Mouse (Mus musculus): ENCODE data around the gene Prss43. TPM values are rescaled to one million over a fixed set of nuclear protein-coding genes. Genes with fewer than 3 reads are reported as not detected.
A peak's percentile ranks its signal among the peaks of the same experiment; 100 is the strongest.

The Prss43 gene
- polyA plus RNA-seq, 1 experiment from 2014 or later, result not detected

DNA sequence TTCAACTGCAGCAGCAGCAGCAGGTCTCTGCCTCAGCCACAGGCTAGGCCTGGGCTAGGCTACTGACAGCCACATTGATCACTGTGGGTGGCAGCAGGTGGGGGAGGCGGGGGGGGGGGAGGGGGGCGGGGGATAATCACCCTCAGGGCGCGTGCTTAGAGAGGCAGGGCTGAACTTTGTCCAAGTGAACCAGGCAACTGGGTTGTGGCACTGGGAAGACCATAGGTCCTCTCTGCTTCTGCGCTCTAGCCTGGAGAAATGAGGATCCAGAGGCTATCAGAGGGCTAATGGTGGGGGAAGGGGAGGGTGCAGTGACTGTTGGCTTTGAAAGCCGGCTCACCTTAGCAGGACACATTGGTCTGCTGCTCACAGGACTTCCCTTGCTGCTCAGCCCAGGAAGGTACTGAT lies 48.8 kb downstream of the Prss43 start:
- Histone ChIP-seq H3K9ac (ENCODE audit: low read depth, low read length) (no peak overlapping the region), H3K4me1 (ENCODE audit: control insufficient read depth, insufficient read depth, low read length) (peaks cover 8% of the 10 kb centered on the region; the same call in 1 of the 2 replicates), H3K27ac (ENCODE audit: low read depth, low read length) (no peak overlapping the region), H3K27me3 (ENCODE audit: control insufficient read depth, insufficient read depth, low read length) (peaks cover 46% of the 10 kb centered on the region), H3K4me3 (ENCODE audit: low read depth, low read length) (no peak overlapping the region), H3K36me3 (ENCODE audit: control insufficient read depth, insufficient read depth, low read length) (no peaks in the 10 kb centered on the region), H3K9me3 (replicated peaks; ENCODE audit: control insufficient read depth, low read length) (no peaks in the 10 kb centered on the region), H3K4me2 (no peak overlapping the region)
- WGBS (ENCODE audit: insufficient replicate concordance), result 22% methylated on average over 4 of the region's 6 CpGs
- ATAC-seq (replicated peaks; ENCODE audit: insufficient number of reproducible peaks, low FRiP score, low TSS enrichment), result no peak

DNA sequence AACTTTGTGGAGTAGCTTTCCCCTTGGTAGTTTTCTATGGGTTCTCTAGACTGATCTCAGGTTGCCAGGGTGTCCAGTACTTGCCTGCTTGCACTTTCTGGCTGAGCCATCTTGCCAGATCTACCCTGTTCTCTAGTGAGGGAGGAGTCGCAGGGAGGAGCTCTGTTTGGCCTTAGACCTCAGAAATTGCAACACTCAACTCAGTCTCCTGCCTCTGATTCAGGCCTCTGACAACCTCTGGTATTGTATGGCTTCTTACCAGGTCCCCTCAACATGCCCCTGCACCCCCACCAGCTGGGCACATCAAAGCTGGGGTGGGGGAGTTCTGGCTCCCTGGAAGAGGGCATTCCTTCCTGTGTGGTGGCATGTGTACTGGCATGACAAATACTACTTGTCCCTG lies 50.9 kb downstream of the Prss43 start:
- ATAC-seq (replicated peaks; ENCODE audit: insufficient number of reproducible peaks, low FRiP score, low TSS enrichment), result no peak
- Histone ChIP-seq H3K4me2 (no peak overlapping the region), H3K27me3 (ENCODE audit: control insufficient read depth, insufficient read depth, low read length) (peaks cover 64% of the 10 kb centered on the region), H3K4me1 (ENCODE audit: control insufficient read depth, insufficient read depth, low read length) (peaks cover 11% of the 10 kb centered on the region; the same call in 1 of the 2 replicates), H3K36me3 (ENCODE audit: control insufficient read depth, insufficient read depth, low read length) (no peaks in the 10 kb centered on the region), H3K4me3 (ENCODE audit: low read depth, low read length) (no peak overlapping the region), H3K9me3 (replicated peaks; ENCODE audit: control insufficient read depth, low read length) (no peaks in the 10 kb centered on the region), H3K9ac (ENCODE audit: low read depth, low read length) (no peak overlapping the region), H3K27ac (ENCODE audit: low read depth, low read length) (no peak overlapping the region)
- 76% methylated on average over 1 of the region's 1 CpGs for WGBS (ENCODE audit: insufficient replicate concordance)

DNA sequence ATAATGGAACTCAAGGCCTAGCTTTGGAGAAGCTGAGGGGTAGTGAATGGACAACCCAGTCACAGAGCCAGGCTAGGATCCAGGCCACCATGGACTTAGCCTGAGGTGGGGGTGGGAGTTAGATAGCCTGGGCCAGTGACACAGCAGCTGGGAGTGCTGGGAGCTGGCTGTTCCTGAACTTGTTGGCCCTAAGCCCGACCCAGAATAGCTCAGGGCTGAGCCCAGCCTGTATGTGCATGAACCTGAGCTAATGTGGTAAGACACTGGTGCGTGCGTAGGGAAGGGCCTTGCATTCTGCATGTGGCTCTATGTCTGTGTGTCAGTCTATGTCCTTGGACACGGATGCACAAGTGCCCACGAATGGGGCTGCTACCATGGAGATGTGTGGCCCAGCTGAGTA lies 51.4 kb downstream of the Prss43 start:
- Histone ChIP-seq H3K4me1 (ENCODE audit: control insufficient read depth, insufficient read depth, low read length) (peaks cover 11% of the 10 kb centered on the region; the same call in 1 of the 2 replicates), H3K9ac (ENCODE audit: low read depth, low read length) (no peak overlapping the region), H3K4me3 (ENCODE audit: low read depth, low read length) (no peak overlapping the region), H3K4me2 (no peak overlapping the region), H3K27ac (ENCODE audit: low read depth, low read length) (no peak overlapping the region), H3K27me3 (ENCODE audit: control insufficient read depth, insufficient read depth, low read length) (peaks cover 59% of the 10 kb centered on the region), H3K9me3 (replicated peaks; ENCODE audit: control insufficient read depth, low read length) (no peaks in the 10 kb centered on the region), H3K36me3 (ENCODE audit: control insufficient read depth, insufficient read depth, low read length) (no peaks in the 10 kb centered on the region)
- no peak for ATAC-seq (replicated peaks; ENCODE audit: insufficient number of reproducible peaks, low FRiP score, low TSS enrichment)
- WGBS (ENCODE audit: insufficient replicate concordance), result 75% methylated on average over 5 of the region's 5 CpGs

DNA sequence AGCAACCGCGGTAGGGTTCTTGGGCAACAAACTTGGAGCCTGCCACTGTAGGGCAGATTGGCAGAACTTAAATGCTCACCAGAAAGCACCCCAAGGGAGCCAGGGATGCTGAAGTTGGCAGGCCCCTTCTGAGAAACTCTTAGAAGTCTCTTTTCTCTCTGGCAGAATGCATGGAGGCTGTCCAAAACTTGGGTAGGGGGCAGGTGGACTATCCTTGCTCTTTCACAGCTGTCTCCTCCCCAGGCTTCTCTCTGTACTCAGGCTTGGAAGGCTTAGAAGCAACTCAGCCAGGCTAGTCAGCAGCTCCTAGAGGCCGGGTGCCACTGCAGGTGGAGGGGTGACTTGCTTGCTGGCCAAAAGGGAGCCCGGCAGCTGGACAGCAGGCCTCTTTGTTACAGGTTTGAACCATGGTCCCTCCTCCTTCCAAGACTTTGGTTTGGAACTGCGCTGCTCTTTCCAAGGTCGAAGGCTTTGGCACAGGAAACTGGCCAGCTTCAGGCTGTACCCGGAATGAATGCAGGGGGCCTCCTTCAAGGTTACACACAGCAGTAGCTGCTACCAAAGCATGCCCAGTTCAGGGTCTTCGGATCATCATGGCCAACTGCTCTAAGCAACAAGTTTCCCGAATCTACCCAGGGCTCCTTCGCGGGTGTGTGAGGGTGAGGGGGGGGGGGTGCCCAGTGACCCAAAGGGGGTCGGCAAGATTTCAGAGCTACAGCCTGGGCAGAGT lies 52.9 kb downstream of the Prss43 start, which contains the start of gene Als2cl:
Als2cl (plus strand) TSS at position 680 of the 730 bp plus-strand sequence.
- Histone ChIP-seq H3K9ac (ENCODE audit: low read depth, low read length) (peak within 1 kb of the TSS; percentile 67), H3K27ac (ENCODE audit: low read depth, low read length) (no peak within 1 kb of the TSS), H3K36me3 (ENCODE audit: control insufficient read depth, insufficient read depth, low read length) (no peaks in the 10 kb centered on the region), H3K9me3 (replicated peaks; ENCODE audit: control insufficient read depth, low read length) (no peaks in the 10 kb centered on the region), H3K4me2 (peak within 1 kb of the TSS; percentile 96), H3K4me3 (ENCODE audit: low read depth, low read length) (peak within 1 kb of the TSS; percentile 67), H3K4me1 (ENCODE audit: control insufficient read depth, insufficient read depth, low read length) (peaks cover 11% of the 10 kb centered on the region; the same call in 1 of the 2 replicates), H3K27me3 (ENCODE audit: control insufficient read depth, insufficient read depth, low read length) (peaks cover 45% of the 10 kb centered on the region)
- ATAC-seq (replicated peaks; ENCODE audit: insufficient number of reproducible peaks, low FRiP score, low TSS enrichment), result no peak
- 17% methylated on average over 12 of the region's 12 CpGs for WGBS (ENCODE audit: insufficient replicate concordance)

DNA sequence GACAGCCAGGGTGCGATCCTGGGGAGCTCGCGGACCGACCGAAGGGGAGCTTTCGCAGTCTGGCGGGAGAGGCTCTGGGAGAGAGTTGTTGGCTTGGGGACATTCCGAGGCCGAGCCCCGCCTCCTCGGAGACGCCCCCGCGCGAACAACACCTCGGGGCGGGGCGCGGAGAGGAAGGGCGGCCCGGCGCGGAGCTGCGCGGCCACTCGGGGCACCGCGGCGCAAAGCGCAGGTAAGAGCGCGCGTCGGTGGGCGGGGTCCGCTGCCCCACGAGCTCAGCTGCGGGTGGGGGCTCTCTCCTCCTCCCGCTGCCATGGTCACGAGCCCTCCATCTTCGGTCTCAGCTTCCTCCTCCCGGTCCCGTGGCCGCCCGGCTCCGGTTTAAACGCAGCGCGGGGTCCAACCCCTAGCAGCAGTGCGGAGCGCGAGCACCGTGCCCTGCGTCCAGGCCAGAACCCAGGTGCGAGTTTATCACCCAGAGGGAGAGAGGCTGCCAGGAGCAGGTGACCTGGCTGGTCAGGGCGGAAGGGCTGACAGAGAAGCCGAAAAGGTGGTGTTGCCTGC lies 53.6 kb downstream of the Prss43 start, which contains the start of gene Tmie:
Tmie (minus strand) TSS at position 116 of the 564 bp plus-strand sequence.
- peak; percentile 44; the same call in 1 of the 2 replicates for ATAC-seq (replicated peaks; ENCODE audit: insufficient number of reproducible peaks, low FRiP score, low TSS enrichment)
- H3K36me3 ChIP-seq (ENCODE audit: control insufficient read depth, insufficient read depth, low read length), result no peaks in the 10 kb centered on the region
- H3K4me2 ChIP-seq, result peak within 1 kb of the TSS; percentile 96
- H3K9ac ChIP-seq (ENCODE audit: low read depth, low read length), result peak within 1 kb of the TSS; percentile 67
- peaks cover 11% of the 10 kb centered on the region; the same call in 1 of the 2 replicates for H3K4me1 ChIP-seq (ENCODE audit: control insufficient read depth, insufficient read depth, low read length)
- no peaks in the 10 kb centered on the region for H3K9me3 ChIP-seq (replicated peaks; ENCODE audit: control insufficient read depth, low read length)
- peaks cover 41% of the 10 kb centered on the region for H3K27me3 ChIP-seq (ENCODE audit: control insufficient read depth, insufficient read depth, low read length)
- under 1% methylated on average over 55 of the region's 57 CpGs for WGBS (ENCODE audit: insufficient replicate concordance)
- H3K4me3 ChIP-seq (ENCODE audit: low read depth, low read length), result peak within 1 kb of the TSS; percentile 67
- no peak within 1 kb of the TSS for H3K27ac ChIP-seq (ENCODE audit: low read depth, low read length)

DNA sequence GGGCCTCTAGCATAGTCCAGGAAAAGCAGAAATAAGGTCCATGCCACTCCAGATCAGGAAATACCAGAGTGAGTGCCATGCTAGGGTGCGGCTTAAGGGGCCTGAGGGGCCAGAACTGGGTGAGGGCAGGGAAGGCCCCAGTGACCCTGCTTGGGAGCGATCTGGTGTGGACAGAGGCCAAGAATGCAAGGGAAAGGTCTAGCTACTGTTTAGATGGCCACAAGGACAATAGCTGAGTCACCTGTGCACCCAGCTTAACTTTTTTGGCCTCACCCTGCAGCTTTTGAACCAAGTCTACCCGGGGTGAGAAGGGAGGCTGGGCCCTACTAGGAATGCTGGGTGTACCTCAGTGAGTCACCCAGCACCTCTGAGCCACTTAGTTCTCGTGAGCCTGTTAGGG lies 54.3 kb downstream of the Prss43 start:
- ATAC-seq (replicated peaks; ENCODE audit: insufficient number of reproducible peaks, low FRiP score, low TSS enrichment), result no peak
- H3K4me3 ChIP-seq (ENCODE audit: low read depth, low read length), result peak overlapping the region; percentile 67
- H3K4me1 ChIP-seq (ENCODE audit: control insufficient read depth, insufficient read depth, low read length), result peaks cover 11% of the 10 kb centered on the region; the same call in 1 of the 2 replicates
- H3K9ac ChIP-seq (ENCODE audit: low read depth, low read length), result no peak overlapping the region; the same call in 1 of the 2 replicates
- H3K9me3 ChIP-seq (replicated peaks; ENCODE audit: control insufficient read depth, low read length), result no peaks in the 10 kb centered on the region
- H3K27me3 ChIP-seq (ENCODE audit: control insufficient read depth, insufficient read depth, low read length), result peaks cover 40% of the 10 kb centered on the region
- H3K36me3 ChIP-seq (ENCODE audit: control insufficient read depth, insufficient read depth, low read length), result no peaks in the 10 kb centered on the region
- H3K4me2 ChIP-seq, result peak overlapping the region; percentile 96
- no peak overlapping the region for H3K27ac ChIP-seq (ENCODE audit: low read depth, low read length)
- WGBS (ENCODE audit: insufficient replicate concordance), result 67% methylated on average over 4 of the region's 4 CpGs

Other genes with a start within 250 kb of the Prss43 start
- 12.6 and 19.1 TPM in 2 replicates for gene Nradd, start 202.2 kb upstream of the Prss43 start, polyA plus RNA-seq (2014; fragmentation: Nextera tagmentation; extraction: Ambion mirVana)
- gene Nbeal2, start 172.5 kb upstream of the Prss43 start, polyA plus RNA-seq (2014; fragmentation: Nextera tagmentation; extraction: Ambion mirVana), result 1.4 and 1.6 TPM in 2 replicates
- gene Ccdc12, start 170.2 kb upstream of the Prss43 start, polyA plus RNA-seq (2014; fragmentation: Nextera tagmentation; extraction: Ambion mirVana), result 135 and 149 TPM in 2 replicates
- gene Myl3, start 84.8 kb upstream of the Prss43 start, polyA plus RNA-seq (2014; fragmentation: Nextera tagmentation; extraction: Ambion mirVana), result 3,236 and 3,494 TPM in 2 replicates
- 24.3 and 27.8 TPM in 2 replicates for gene Pth1r, start 79.5 kb upstream of the Prss43 start, polyA plus RNA-seq (2014; fragmentation: Nextera tagmentation; extraction: Ambion mirVana)
- not detected in 2 replicates for gene Prss42, start 28.5 kb upstream of the Prss43 start, polyA plus RNA-seq (2014; fragmentation: Nextera tagmentation; extraction: Ambion mirVana)
- gene Prss44, start 12.7 kb upstream of the Prss43 start, polyA plus RNA-seq (2014; fragmentation: Nextera tagmentation; extraction: Ambion mirVana), result not detected in 2 replicates
- gene Prss45, start 7.9 kb downstream of the Prss43 start, polyA plus RNA-seq (2014; fragmentation: Nextera tagmentation; extraction: Ambion mirVana), result not detected in 2 replicates
- gene Prss46, start 17.8 kb downstream of the Prss43 start, polyA plus RNA-seq (2014; fragmentation: Nextera tagmentation; extraction: Ambion mirVana), result not detected in 2 replicates
- gene Prss50, start 31.3 kb downstream of the Prss43 start, polyA plus RNA-seq (2014; fragmentation: Nextera tagmentation; extraction: Ambion mirVana), result 0.23 and 1.6 TPM in 2 replicates
- 0.64 and 1.7 TPM in 2 replicates for gene Als2cl, start 53.2 kb downstream of the Prss43 start, polyA plus RNA-seq (2014; fragmentation: Nextera tagmentation; extraction: Ambion mirVana)
- 0.07 TPM in 1 of 2 replicates, not detected in the other for gene Tmie, start 53.4 kb downstream of the Prss43 start, polyA plus RNA-seq (2014; fragmentation: Nextera tagmentation; extraction: Ambion mirVana)
- not detected in 2 replicates for gene Fam240a, start 90.2 kb downstream of the Prss43 start, polyA plus RNA-seq (2014; fragmentation: Nextera tagmentation; extraction: Ambion mirVana)
- not detected in 2 replicates for gene Tdgf1, start 119.5 kb downstream of the Prss43 start, polyA plus RNA-seq (2014; fragmentation: Nextera tagmentation; extraction: Ambion mirVana)
- 2.0 and 2.1 TPM in 2 replicates for gene Lrrc2, start 124.9 kb downstream of the Prss43 start, polyA plus RNA-seq (2014; fragmentation: Nextera tagmentation; extraction: Ambion mirVana)
- 0.14 and 0.29 TPM in 2 replicates for gene Rtp3, start 163.9 kb downstream of the Prss43 start, polyA plus RNA-seq (2014; fragmentation: Nextera tagmentation; extraction: Ambion mirVana)
- gene Ltf, start 192.6 kb downstream of the Prss43 start, polyA plus RNA-seq (2014; fragmentation: Nextera tagmentation; extraction: Ambion mirVana), result 0.68 and 0.72 TPM in 2 replicates
- gene Ccrl2, start 230.8 kb downstream of the Prss43 start, polyA plus RNA-seq (2014; fragmentation: Nextera tagmentation; extraction: Ambion mirVana), result 5.6 and 5.7 TPM in 2 replicates